Mouse (Mus musculus) myocyte (in vitro differentiated cells): ENCODE data around the gene Alkbh5.

Experiments
- MAX ChIP-seq: IDR thresholded peaks from one replicate; pipeline ENCODE4 v1.6.1; 2011; ENCODE audit warnings: low read depth, mild to moderate bottlenecking, control low read depth
- MYOG ChIP-seq, 3 experiments: IDR thresholded peaks; one replicate each; pipeline ENCODE4 v1.6.1; 2011; ENCODE audit warnings: control low read depth in 2 of 3, low read depth in 2 of 3, mild to moderate bottlenecking in 2 of 3; ENCODE audit not compliant: insufficient read length in 2 of 3, control insufficient read depth in 1 of 3, insufficient read depth in 1 of 3
- POLR2A ChIP-seq: IDR thresholded peaks from one replicate; pipeline ENCODE4 v1.6.1; 2011; ENCODE audit warnings: low read depth, mild to moderate bottlenecking, control low read depth, moderate library complexity; ENCODE audit not compliant: insufficient read length
- TCF12 ChIP-seq: IDR thresholded peaks from one replicate; pipeline ENCODE4 v1.6.1; 2011; ENCODE audit warnings: mild to moderate bottlenecking, control low read depth; ENCODE audit not compliant: poor library complexity, insufficient read depth, severe bottlenecking
- USF1 ChIP-seq: IDR thresholded peaks from one replicate; pipeline ENCODE4 v1.6.1; 2011; ENCODE audit warnings: low read depth, mild to moderate bottlenecking, control low read depth, moderate library complexity

GRCm38 (mm10) chr11:60522027-60522426 lies 14.2 kb upstream of the Alkbh5 start:
- no peak for TF ChIP-seq USF1
- no peak for TF ChIP-seq TCF12
- TF ChIP-seq MAX: no peak
- TF ChIP-seq POLR2A: no peak
- TF ChIP-seq MYOG (IDR thresholded peaks at IDR 0.05; ENCODE audit: control insufficient read depth in 1 of 3, insufficient read depth in 1 of 3, insufficient read length in 2 of 3, low read depth in 2 of 3): no peak
